8 mouse cellular contexts compared by ENCODE assay signal in the genomic region with DNA sequence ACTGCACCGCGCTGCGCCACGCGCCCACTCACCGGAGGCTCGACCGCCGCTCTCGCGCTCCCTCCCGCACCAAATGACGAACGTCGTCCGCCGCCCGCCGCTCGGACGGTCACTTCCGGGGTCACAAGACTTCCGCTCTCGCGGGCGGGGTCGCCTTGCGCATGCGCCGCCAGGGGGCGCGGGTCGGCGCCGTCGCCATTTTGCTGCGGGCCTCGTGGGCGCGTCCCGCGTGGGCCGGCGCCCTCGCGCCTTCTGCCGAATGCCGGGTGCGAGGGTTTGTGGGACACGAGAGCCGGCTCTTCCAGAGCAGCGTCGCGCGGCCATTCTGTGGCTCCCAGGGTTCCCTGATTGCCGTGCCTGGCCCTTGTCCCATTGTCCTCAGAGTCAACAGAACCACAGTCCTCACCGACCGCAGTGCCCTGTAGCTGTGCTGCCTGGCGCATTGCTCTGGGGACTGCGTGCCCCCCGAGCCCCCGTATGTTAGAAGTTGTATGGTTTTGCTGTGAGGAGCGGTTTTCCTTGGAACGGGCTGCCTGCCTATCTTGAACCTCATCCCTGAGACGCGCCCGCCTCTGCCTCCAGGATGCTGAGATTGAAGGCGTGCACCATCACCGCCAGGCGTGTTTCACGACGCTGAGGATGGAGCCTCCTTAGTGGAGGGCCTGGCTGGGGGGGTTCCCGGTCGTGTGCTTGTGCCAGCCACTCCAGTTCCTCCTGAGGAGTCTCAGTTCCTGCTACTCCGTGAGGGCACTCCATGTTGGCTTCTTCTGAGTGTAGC. TPM values are rescaled to one million over a fixed set of nuclear protein-coding genes. Genes with fewer than 3 reads are reported as not detected.
DNase-seq lines count a peak whose midpoint lies in the region; ATAC-seq and TF ChIP-seq lines count a peak whose summit lies in the region.

Arhgdia (minus strand) TSS at position 135 of the 778 bp plus-strand sequence.

- H3K9me3 ChIP-seq in heart, embryonic 11.5 days (replicated peaks; ENCODE audit: control insufficient read depth, low read length): peaks cover 4% of the 10 kb centered on the region; the same call in 1 of the 2 replicates
- 0 out of 2 replicates have a peak, but pooled peaks cover 4% of the 10 kb centered on the region for H3K9me3 ChIP-seq in kidney, embryonic 16.5 days (ENCODE audit: low read length)

- DNase-seq in A20 (ENCODE audit: low read depth, low spot score) (peak; percentile 91), liver (peak; percentile 89)
- DNase-seq in spleen, postnatal 36 days (ENCODE audit: low spot score in 2 of 2): peak; percentile 84 to 88

- peak within 1 kb of the TSS; percentile 87 for H3K4me3 ChIP-seq in bone marrow macrophage, adult 2 months (ENCODE audit: insufficient read depth, low read length)
- H3K4me3 ChIP-seq in heart, embryonic 11.5 days (ENCODE audit: low read depth, low read length): peak within 1 kb of the TSS; percentile 95
- peak within 1 kb of the TSS; percentile 88 for H3K4me3 ChIP-seq in kidney, embryonic 16.5 days (ENCODE audit: low read length)

- H3K27ac ChIP-seq in bone marrow macrophage, adult 2 months (ENCODE audit: insufficient read depth, low read depth, low read length): peak within 1 kb of the TSS; percentile 88
- H3K27ac ChIP-seq in heart, embryonic 11.5 days (ENCODE audit: low read depth, low read length): peak within 1 kb of the TSS; percentile 92
- peak within 1 kb of the TSS; percentile 90 for H3K27ac ChIP-seq in kidney, embryonic 16.5 days (ENCODE audit: low read length)

- H3K4me2 ChIP-seq in heart, embryonic 11.5 days: peak within 1 kb of the TSS; percentile 96
- H3K4me2 ChIP-seq in kidney, embryonic 16.5 days (replicated peaks; ENCODE audit: low read depth, low read length): peak within 1 kb of the TSS; percentile 61

- TF ChIP-seq CTCF in bone marrow macrophage, adult 2 months (IDR thresholded peaks at IDR 0.05; ENCODE audit: low read depth, low read length): no peak

- TF ChIP-seq POLR2A in bone marrow macrophage, adult 2 months (IDR thresholded peaks at IDR 0.05; ENCODE audit: borderline replicate concordance, low read depth, low read length): no peak

- H3K4me1 ChIP-seq in bone marrow macrophage, adult 2 months (ENCODE audit: control insufficient read depth, insufficient read depth, low read length): peaks cover 14% of the 10 kb centered on the region
- peaks cover 25% of the 10 kb centered on the region for H3K4me1 ChIP-seq in heart, embryonic 11.5 days (ENCODE audit: control insufficient read depth, insufficient read depth, low read length)
- peaks cover 41% of the 10 kb centered on the region for H3K4me1 ChIP-seq in kidney, embryonic 16.5 days (ENCODE audit: insufficient read depth, low read length)

- peak within 1 kb of the TSS; percentile 96 for H3K9ac ChIP-seq in heart, embryonic 11.5 days (ENCODE audit: low read depth, low read length)
- H3K9ac ChIP-seq in kidney, embryonic 16.5 days (replicated peaks; ENCODE audit: low read length): peak within 1 kb of the TSS; percentile 97

- 6% methylated on average over 47 of the region's 75 CpGs for WGBS in heart, embryonic 11.5 days (ENCODE audit: insufficient replicate concordance)
- 6% methylated on average over 69 of the region's 75 CpGs for WGBS in kidney, embryonic 16.5 days

- no peaks in the 10 kb centered on the region for H3K27me3 ChIP-seq in heart, embryonic 11.5 days (ENCODE audit: control insufficient read depth, insufficient read depth, low read length)
- no peaks in the 10 kb centered on the region for H3K27me3 ChIP-seq in kidney, embryonic 16.5 days (ENCODE audit: insufficient read depth, low read length)

- H3K36me3 ChIP-seq in heart, embryonic 11.5 days (ENCODE audit: control insufficient read depth, insufficient read depth, low read length): peaks cover 37% of the 10 kb centered on the region
- peaks cover 49% of the 10 kb centered on the region for H3K36me3 ChIP-seq in kidney, embryonic 16.5 days (ENCODE audit: insufficient read depth, low read length)

- peak; percentile 53 for ATAC-seq in erythroblast, adult 5-6 weeks (replicated peaks; ENCODE audit: low FRiP score, poor library complexity, severe bottlenecking)
- ATAC-seq in heart, embryonic 11.5 days (replicated peaks; ENCODE audit: insufficient number of reproducible peaks, low FRiP score, low TSS enrichment): peak; percentile 20; the same call in 1 of the 2 replicates
- peak; percentile 24 for ATAC-seq in kidney, embryonic 16.5 days (ENCODE audit: low FRiP score, low TSS enrichment)
- peak; percentile 66 for ATAC-seq in monocyte, adult 5-6 weeks (replicated peaks; ENCODE audit: insufficient number of reproducible peaks, low FRiP score, low TSS enrichment, poor library complexity, severe bottlenecking)

RNA-seq across cellular contexts. Expression of gene Arhgdia, which starts in this region (rescaled TPM):
- 628 and 760 TPM in 2 replicates for polyA plus RNA-seq in bone marrow macrophage, adult 2 months (2012; ENCODE audit: insufficient read depth, insufficient read length, missing spikeins)
- total RNA-seq in erythroblast, adult 5-6 weeks (2015; ENCODE audit: low replicate concordance): 101 and 127 TPM in 2 replicates
- 35.7 and 38.1 TPM in 2 replicates for total RNA-seq in erythroblast, adult 5-6 weeks (2017; ENCODE audit: low replicate concordance)
- 468 and 477 TPM in 2 replicates for polyA plus RNA-seq in heart, embryonic 11.5 days (2014; fragmentation: Nextera tagmentation; extraction: Ambion mirVana)
- polyA plus RNA-seq in kidney, embryonic 16.5 days (2015; fragmentation: Nextera tagmentation; extraction: Ambion mirVana): 696 and 712 TPM in 2 replicates
- total RNA-seq in monocyte, adult 5-6 weeks (2017): 163 to 262 TPM (median 173 TPM) in 3 replicates

Comparison
In these comparisons a context has a peak if more than half of its experiments do, and no peak if none do; other contexts are left out.
1. Peak in every context shown above with its lines: DNase-seq, ATAC-seq, H3K4me3 ChIP-seq and H3K27ac ChIP-seq.